Mouse (Mus musculus): ENCODE data around the gene Adgra3. TPM values are rescaled to one million over a fixed set of nuclear protein-coding genes. Genes with fewer than 3 reads are reported as not detected.

The Adgra3 gene
- total and polyA plus RNA-seq, 3 experiments: not detected

GRCm38 (mm10) chr5:49967726-49968125 lies 91.1 kb downstream of the Adgra3 start:
- Histone ChIP-seq H3K27ac (ENCODE audit: insufficient read depth, low read depth) (no peak overlapping the region), H3K79me2 (replicated peaks; ENCODE audit: control insufficient read depth, extremely low read depth, insufficient read depth, poor library complexity, severe bottlenecking) (no peaks in the 10 kb centered on the region), H3K36me3 (replicated peaks in 1 of 2; ENCODE audit: control insufficient read depth in 1 of 2, insufficient read depth in 1 of 2, low read length in 1 of 2) (no peaks in the 10 kb centered on the region), H3K4me3 (replicated peaks in 1 of 3; ENCODE audit: low read depth in 2 of 3, low read length in 2 of 3, poor library complexity in 1 of 3) (no peak overlapping the region), H3K4me2 (ENCODE audit: insufficient read depth, low read depth, poor library complexity, severe bottlenecking) (no peak overlapping the region), H3K27me3 (replicated peaks) (no peaks in the 10 kb centered on the region), H3K9me3 (replicated peaks; ENCODE audit: low read length) (peaks cover 77% of the 10 kb centered on the region), H3K4me1 (ENCODE audit: control insufficient read depth in 1 of 2, insufficient read depth in 2 of 2) (no peaks in the 10 kb centered on the region), H3K9ac (ENCODE audit: insufficient read depth, low read depth) (no peak overlapping the region)
- TF ChIP-seq MYC (IDR thresholded peaks at IDR 0.05; ENCODE audit: low read depth, low read length) (no peak), RAD21 (IDR thresholded peaks at IDR 0.05; ENCODE audit: low read depth, low read length) (no peak), USF1 (IDR thresholded peaks at IDR 0.05; ENCODE audit: low read depth, low read length) (no peak), ELF1 (IDR thresholded peaks at IDR 0.05; ENCODE audit: low read depth, low read length) (no peak), CHD2 (IDR thresholded peaks at IDR 0.05; ENCODE audit: low read length) (no peak), POLR2A (IDR thresholded peaks at IDR 0.05; ENCODE audit: low read depth, low read length) (no peak), ZC3H11A (IDR thresholded peaks at IDR 0.05; ENCODE audit: low read depth, low read length) (no peak), SIN3A (IDR thresholded peaks at IDR 0.05; ENCODE audit: low read length) (no peak), NRF1 (IDR thresholded peaks at IDR 0.05; ENCODE audit: low read depth, low read length) (no peak), PAX5 (IDR thresholded peaks at IDR 0.05; ENCODE audit: low read length) (no peak), NELFE (IDR thresholded peaks at IDR 0.05; ENCODE audit: low read depth, low read length) (no peak), UBTF (IDR thresholded peaks at IDR 0.05; ENCODE audit: low read depth, low read length) (no peak), CHD1 (IDR thresholded peaks at IDR 0.05; ENCODE audit: low read depth, low read length) (no peak), JUND (conservative IDR thresholded peaks at IDR 0.05; ENCODE audit: low read depth, low read length) (no peak), RCOR1 (conservative IDR thresholded peaks at IDR 0.05; ENCODE audit: low read depth, low read length) (no peak), JUN (IDR thresholded peaks at IDR 0.05; ENCODE audit: insufficient read depth, low read depth, low read length) (no peak), POLR2AphosphoS2 (IDR thresholded peaks at IDR 0.05; ENCODE audit: low read depth, low read length) (no peak), IRF4 (IDR thresholded peaks at IDR 0.05; ENCODE audit: low read depth, low read length) (no peak)
- no peak for DNase-seq (ENCODE audit: extremely low read depth)
- in situ Hi-C loops (cut with MboI; ENCODE audit: low pct_ligation_motif_present, low pct_unique_long_range_greater_than_20kb, low sequenced_read_pairs): no loop called here
- dilution Hi-C loops (cut with MboI; ENCODE audit: extremely low pct_ligation_motif_present, extremely low pct_unique_long_range_greater_than_20kb, low sequenced_read_pairs): no loop called here

GRCm38 (mm10) chr5:49965810-49966209 lies 93.0 kb downstream of the Adgra3 start:
- Histone ChIP-seq H3K4me3 (replicated peaks in 1 of 3; ENCODE audit: low read depth in 2 of 3, low read length in 2 of 3, poor library complexity in 1 of 3) (no peak overlapping the region), H3K9me3 (replicated peaks; ENCODE audit: low read length) (peaks cover 88% of the 10 kb centered on the region), H3K27ac (ENCODE audit: insufficient read depth, low read depth) (no peak overlapping the region), H3K4me2 (ENCODE audit: insufficient read depth, low read depth, poor library complexity, severe bottlenecking) (no peak overlapping the region), H3K79me2 (replicated peaks; ENCODE audit: control insufficient read depth, extremely low read depth, insufficient read depth, poor library complexity, severe bottlenecking) (no peaks in the 10 kb centered on the region), H3K4me1 (ENCODE audit: control insufficient read depth in 1 of 2, insufficient read depth in 2 of 2) (no peaks in the 10 kb centered on the region), H3K36me3 (replicated peaks in 1 of 2; ENCODE audit: control insufficient read depth in 1 of 2, insufficient read depth in 1 of 2, low read length in 1 of 2) (no peaks in the 10 kb centered on the region), H3K27me3 (replicated peaks) (no peaks in the 10 kb centered on the region), H3K9ac (ENCODE audit: insufficient read depth, low read depth) (no peak overlapping the region)
- no peak for DNase-seq (ENCODE audit: extremely low read depth)
- in situ Hi-C loops (cut with MboI; ENCODE audit: low pct_ligation_motif_present, low pct_unique_long_range_greater_than_20kb, low sequenced_read_pairs): no loop called here
- TF ChIP-seq HCFC1 (IDR thresholded peaks at IDR 0.05; ENCODE audit: low read depth, low read length): no peak
- no peak for TF ChIP-seq KAT2A (IDR thresholded peaks at IDR 0.05; ENCODE audit: insufficient replicate concordance, low read length)
- no peak for TF ChIP-seq BHLHE40 (IDR thresholded peaks at IDR 0.05; ENCODE audit: low read depth, low read length)
- no peak for TF ChIP-seq POLR2A (IDR thresholded peaks at IDR 0.05; ENCODE audit: low read depth, low read length)
- no peak for TF ChIP-seq JUND (conservative IDR thresholded peaks at IDR 0.05; ENCODE audit: low read depth, low read length)
- TF ChIP-seq ZC3H11A (IDR thresholded peaks at IDR 0.05; ENCODE audit: low read depth, low read length): no peak
- TF ChIP-seq NELFE (IDR thresholded peaks at IDR 0.05; ENCODE audit: low read depth, low read length): no peak
- no peak for TF ChIP-seq USF2 (conservative IDR thresholded peaks at IDR 0.05; ENCODE audit: low read depth, low read length)
- no peak for TF ChIP-seq ZMIZ1 (IDR thresholded peaks at IDR 0.05; ENCODE audit: low read depth, low read length)
- TF ChIP-seq MEF2A (IDR thresholded peaks at IDR 0.05; ENCODE audit: borderline replicate concordance, low read depth, low read length): no peak
- no peak for TF ChIP-seq CHD2 (IDR thresholded peaks at IDR 0.05; ENCODE audit: low read length)
- dilution Hi-C loops (cut with MboI; ENCODE audit: extremely low pct_ligation_motif_present, extremely low pct_unique_long_range_greater_than_20kb, low sequenced_read_pairs): no loop called here
